Mouse (Mus musculus): ENCODE data around the gene Dusp13. TPM values are rescaled to one million over a fixed set of nuclear protein-coding genes. Genes with fewer than 3 reads are reported as not detected.

Dusp13 gene
- not detected in 2 replicates for polyA plus RNA-seq (2015; fragmentation: Nextera tagmentation; extraction: Ambion mirVana)

GRCm38 (mm10) chr14:21750881-21751542 is at the start of gene Dusp13:
Gene Dusp13 (minus strand): TSS chr14:21751181.
- Histone ChIP-seq H3K4me3 (replicated peaks) (peak within 1 kb of the TSS; percentile 90), H3K4me2 (replicated peaks) (peak within 1 kb of the TSS; percentile 72), H3K9me3 (no peaks in the 10 kb centered on the region), H3K9ac (replicated peaks) (peak within 1 kb of the TSS; percentile 92), H3K4me1 (replicated peaks) (peaks cover 19% of the 10 kb centered on the region), H3K36me3 (no peaks in the 10 kb centered on the region), H3K27me3 (no peaks in the 10 kb centered on the region), H3K27ac (peak within 1 kb of the TSS; percentile 92)
- WGBS = 0% methylated on average over 26 of the region's 26 CpGs
- ATAC-seq = peak; percentile 84

GRCm38 (mm10) chr14:21800641-21801040 is 49.7 kb upstream of the Dusp13 start:
- H3K4me1 ChIP-seq (replicated peaks) = no peaks in the 10 kb centered on the region
- no peak for ATAC-seq
- 96% methylated on average over 4 of the region's 4 CpGs for WGBS
- H3K9me3 ChIP-seq = no peaks in the 10 kb centered on the region
- H3K4me3 ChIP-seq (replicated peaks) = no peak overlapping the region
- H3K4me2 ChIP-seq (replicated peaks) = no peak overlapping the region
- no peak overlapping the region for H3K27ac ChIP-seq
- H3K9ac ChIP-seq (replicated peaks) = no peak overlapping the region
- peaks cover 11% of the 10 kb centered on the region; the same call in 1 of the 2 replicates for H3K36me3 ChIP-seq
- H3K27me3 ChIP-seq = no peaks in the 10 kb centered on the region

DNA sequence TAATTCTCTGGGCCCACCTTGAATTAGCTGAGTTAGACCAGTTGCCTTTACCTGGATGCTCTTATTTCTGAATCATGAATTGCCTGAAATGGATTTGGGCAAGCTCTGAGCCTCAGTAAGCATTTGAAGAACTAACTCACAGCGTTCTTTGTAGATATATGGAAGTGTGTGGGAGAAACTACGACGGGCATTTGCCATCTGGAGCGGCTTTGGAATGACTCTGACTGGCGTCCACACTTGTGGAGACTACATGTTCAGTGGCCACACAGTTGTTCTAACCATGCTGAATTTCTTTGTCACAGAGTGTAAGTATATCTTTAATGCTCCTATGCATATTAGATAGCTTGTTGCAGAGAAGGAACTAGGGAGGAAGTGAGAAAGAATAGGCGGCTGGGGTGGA is 41.3 kb upstream of the Dusp13 start:
- H3K4me1 ChIP-seq (replicated peaks) = peaks cover 7% of the 10 kb centered on the region
- no peak for ATAC-seq

GRCm38 (mm10) chr14:21791722-21792121 is 40.7 kb upstream of the Dusp13 start:
- 95% methylated on average over 4 of the region's 4 CpGs for WGBS
- Histone ChIP-seq H3K36me3 (peaks cover 33% of the 10 kb centered on the region), H3K9ac (replicated peaks) (no peak overlapping the region), H3K4me2 (replicated peaks) (no peak overlapping the region), H3K27me3 (no peaks in the 10 kb centered on the region), H3K27ac (no peak overlapping the region), H3K4me3 (replicated peaks) (no peak overlapping the region), H3K4me1 (replicated peaks) (peaks cover 7% of the 10 kb centered on the region), H3K9me3 (no peaks in the 10 kb centered on the region)
- no peak for ATAC-seq

More for the DNA sequence above, 41.3 kb upstream of the Dusp13 start:
- 95% methylated on average over 6 of the region's 6 CpGs for WGBS
- Histone ChIP-seq H3K27me3 (no peaks in the 10 kb centered on the region), H3K9ac (replicated peaks) (no peak overlapping the region), H3K4me3 (replicated peaks) (no peak overlapping the region), H3K4me2 (replicated peaks) (no peak overlapping the region), H3K36me3 (peaks cover 33% of the 10 kb centered on the region), H3K27ac (no peak overlapping the region), H3K9me3 (no peaks in the 10 kb centered on the region)

GRCm38 (mm10) chr14:21790585-21791251 is 39.7 kb upstream of the Dusp13 start:
- 92% methylated on average over 9 of the region's 9 CpGs for WGBS
- Histone ChIP-seq H3K36me3 (peaks cover 33% of the 10 kb centered on the region), H3K4me1 (replicated peaks) (peaks cover 7% of the 10 kb centered on the region), H3K27me3 (no peaks in the 10 kb centered on the region), H3K9me3 (no peaks in the 10 kb centered on the region), H3K9ac (replicated peaks) (no peak overlapping the region), H3K27ac (no peak overlapping the region), H3K4me2 (replicated peaks) (no peak overlapping the region), H3K4me3 (replicated peaks) (no peak overlapping the region)
- ATAC-seq = no peak

- H3K27me3 ChIP-seq = no peaks in the 10 kb centered on the region
- H3K36me3 ChIP-seq = peaks cover 39% of the 10 kb centered on the region
- H3K4me3 ChIP-seq (replicated peaks) = no peak overlapping the region
- H3K9me3 ChIP-seq = no peaks in the 10 kb centered on the region
- WGBS = 92% methylated on average over 5 of the region's 5 CpGs
- H3K4me1 ChIP-seq (replicated peaks) = no peaks in the 10 kb centered on the region
- ATAC-seq = no peak
- H3K27ac ChIP-seq = no peak overlapping the region
- no peak overlapping the region for H3K4me2 ChIP-seq (replicated peaks)
- no peak overlapping the region for H3K9ac ChIP-seq (replicated peaks)
Observed at GRCm38 (mm10) chr14:21788121-21788520, 37.1 kb upstream of the Dusp13 start.

- ATAC-seq = no peak
- H3K36me3 ChIP-seq = peaks cover 33% of the 10 kb centered on the region
- 80% methylated on average over 3 of the region's 3 CpGs for WGBS
Observed at GRCm38 (mm10) chr14:21787374-21787773, 36.4 kb upstream of the Dusp13 start.

DNA sequence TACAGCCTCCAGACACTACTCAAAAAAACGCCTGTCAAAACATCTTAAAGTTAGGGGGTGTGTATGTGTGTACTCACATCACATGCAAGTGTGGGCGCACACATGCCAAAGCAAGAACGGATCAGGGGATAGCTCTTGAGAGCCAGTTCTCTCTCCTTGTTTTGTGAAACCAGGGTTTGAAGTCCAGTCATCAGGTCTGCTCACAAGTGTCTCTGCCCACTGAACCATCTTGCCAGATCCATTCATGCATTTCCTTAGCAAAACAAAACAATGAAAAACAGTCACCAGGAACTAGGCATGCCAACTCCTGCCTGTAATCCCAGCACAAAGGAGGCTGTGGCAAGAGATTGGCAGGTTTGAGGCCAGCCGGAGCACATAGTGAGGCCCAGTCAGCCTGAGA is 35.5 kb upstream of the Dusp13 start:
- H3K27ac ChIP-seq = no peak overlapping the region
- whole genome bisulfite sequencing = 67% methylated on average over 4 of the region's 4 CpGs
- no peak overlapping the region for H3K4me3 ChIP-seq (replicated peaks)
- no peak overlapping the region for H3K4me2 ChIP-seq (replicated peaks)
- no peak overlapping the region for H3K9ac ChIP-seq (replicated peaks)
- no peaks in the 10 kb centered on the region for H3K4me1 ChIP-seq (replicated peaks)
- no peaks in the 10 kb centered on the region for H3K27me3 ChIP-seq
- H3K9me3 ChIP-seq = no peaks in the 10 kb centered on the region
- peaks cover 29% of the 10 kb centered on the region for H3K36me3 ChIP-seq
- no peak for ATAC-seq

More at GRCm38 (mm10) chr14:21787374-21787773, 36.4 kb upstream of the Dusp13 start:
- no peaks in the 10 kb centered on the region for H3K4me1 ChIP-seq (replicated peaks)
- no peak overlapping the region for H3K27ac ChIP-seq
- H3K27me3 ChIP-seq = no peaks in the 10 kb centered on the region
- H3K4me3 ChIP-seq (replicated peaks) = no peak overlapping the region
- no peak overlapping the region for H3K4me2 ChIP-seq (replicated peaks)
- no peaks in the 10 kb centered on the region for H3K9me3 ChIP-seq
- H3K9ac ChIP-seq (replicated peaks) = no peak overlapping the region

- no peak overlapping the region for H3K4me3 ChIP-seq (replicated peaks)
- WGBS = 91% methylated on average over 4 of the region's 4 CpGs
- no peak overlapping the region for H3K27ac ChIP-seq
- H3K9me3 ChIP-seq = no peaks in the 10 kb centered on the region
- no peak overlapping the region for H3K4me2 ChIP-seq (replicated peaks)
- no peaks in the 10 kb centered on the region for H3K27me3 ChIP-seq
- peaks cover 5% of the 10 kb centered on the region; the same call in 1 of the 2 replicates for H3K4me1 ChIP-seq (replicated peaks)
- ATAC-seq = no peak
- peaks cover 37% of the 10 kb centered on the region for H3K36me3 ChIP-seq
- H3K9ac ChIP-seq (replicated peaks) = no peak overlapping the region
Observed at GRCm38 (mm10) chr14:21776201-21776600, 25.2 kb upstream of the Dusp13 start.

- 55% methylated on average over 2 of the region's 2 CpGs for WGBS
- no peak for ATAC-seq
- no peak overlapping the region for H3K4me3 ChIP-seq (replicated peaks)
- H3K36me3 ChIP-seq = peaks cover 20% of the 10 kb centered on the region
- H3K9me3 ChIP-seq = no peaks in the 10 kb centered on the region
- no peak overlapping the region for H3K4me2 ChIP-seq (replicated peaks)
- H3K4me1 ChIP-seq (replicated peaks) = peaks cover 12% of the 10 kb centered on the region
- H3K27me3 ChIP-seq = no peaks in the 10 kb centered on the region
- H3K9ac ChIP-seq (replicated peaks) = no peak overlapping the region
- no peak overlapping the region for H3K27ac ChIP-seq
Observed at GRCm38 (mm10) chr14:21773946-21774345, 23.0 kb upstream of the Dusp13 start.

- no peaks in the 10 kb centered on the region for H3K27me3 ChIP-seq
- H3K4me1 ChIP-seq (replicated peaks) = peaks cover 21% of the 10 kb centered on the region
- 76% methylated on average over 11 of the region's 11 CpGs for WGBS
- H3K9me3 ChIP-seq = no peaks in the 10 kb centered on the region
- H3K9ac ChIP-seq (replicated peaks) = no peak overlapping the region
- no peak overlapping the region for H3K27ac ChIP-seq
- ATAC-seq = no peak
- no peak overlapping the region for H3K4me3 ChIP-seq (replicated peaks)
- no peak overlapping the region for H3K4me2 ChIP-seq (replicated peaks)
- peaks cover 16% of the 10 kb centered on the region for H3K36me3 ChIP-seq
Observed at GRCm38 (mm10) chr14:21772506-21773281, 21.7 kb upstream of the Dusp13 start.

DNA sequence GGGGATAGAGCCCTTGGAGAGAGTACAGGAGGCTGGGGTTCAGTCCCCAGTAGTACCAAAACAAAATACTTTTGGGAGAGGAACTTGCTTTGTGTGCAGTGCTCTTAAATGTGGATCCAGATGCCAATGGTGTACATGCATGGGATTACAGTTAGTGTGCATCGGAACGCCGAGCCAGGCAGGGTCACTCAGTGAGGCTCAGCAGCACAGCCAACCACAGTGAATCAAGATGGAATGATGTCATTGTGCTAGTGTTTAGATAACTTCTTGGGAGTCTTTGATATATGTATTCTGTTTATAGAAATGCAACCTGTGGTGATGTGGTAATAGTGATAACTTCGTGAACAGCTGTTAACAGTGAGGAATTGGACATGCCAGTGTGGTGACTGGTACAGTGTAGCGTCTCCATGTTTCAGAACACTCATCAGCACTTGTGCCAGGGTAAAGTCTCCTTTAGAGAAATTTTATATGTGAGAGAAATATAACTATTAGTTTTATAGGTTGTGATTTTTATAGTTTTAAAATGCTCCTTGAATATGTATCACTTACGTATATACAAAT is 15.5 kb upstream of the Dusp13 start:
- no peaks in the 10 kb centered on the region for H3K27me3 ChIP-seq
- no peak overlapping the region for H3K27ac ChIP-seq
- H3K4me2 ChIP-seq (replicated peaks) = no peak overlapping the region
- no peaks in the 10 kb centered on the region for H3K9me3 ChIP-seq
- WGBS = 91% methylated on average over 6 of the region's 6 CpGs
- ATAC-seq = no peak
- H3K4me1 ChIP-seq (replicated peaks) = peaks cover 16% of the 10 kb centered on the region
- H3K4me3 ChIP-seq (replicated peaks) = no peak overlapping the region
- H3K9ac ChIP-seq (replicated peaks) = no peak overlapping the region
- no peaks in the 10 kb centered on the region for H3K36me3 ChIP-seq
